Mouse (Mus musculus): Measurements from ENCODE around the gene Arfrp1.

The Arfrp1 gene

GRCm38 (mm10) chr2:181375787-181376186 is 10.6 kb upstream of the Arfrp1 start:
- DNase-seq: no peak

- no peak for DNase-seq
These were observed 4.8 kb upstream of the Arfrp1 start for GRCm38 (mm10) chr2:181370001-181370400.

- DNase-seq: no peak
These were observed 461 bp upstream of the Arfrp1 start for GRCm38 (mm10) chr2:181365655-181366075.

GRCm38 (mm10) chr2:181364487-181364859 is 731 bp downstream of the Arfrp1 start:
- no peak for DNase-seq

- no peak for DNase-seq
These were observed 1.3 kb downstream of the Arfrp1 start for GRCm38 (mm10) chr2:181363946-181364345.

- DNase-seq: no peak
These were observed 8.4 kb downstream of the Arfrp1 start for GRCm38 (mm10) chr2:181356780-181357179.

GRCm38 (mm10) chr2:181342766-181343165 is 22.4 kb downstream of the Arfrp1 start:
- no peak for DNase-seq

- DNase-seq: no peak
These were observed 24.8 kb downstream of the Arfrp1 start for GRCm38 (mm10) chr2:181340426-181340825.

- peak; percentile 37 for DNase-seq
These were observed 31.2 kb downstream of the Arfrp1 start for GRCm38 (mm10) chr2:181334023-181334422.

GRCm38 (mm10) chr2:181332542-181332941 is 32.7 kb downstream of the Arfrp1 start:
- no peak for DNase-seq

- DNase-seq: no peak
These were observed 39.1 kb downstream of the Arfrp1 start for GRCm38 (mm10) chr2:181326098-181326497.

GRCm38 (mm10) chr2:181322136-181322535 is 43.1 kb downstream of the Arfrp1 start:
- no peak for DNase-seq

GRCm38 (mm10) chr2:181320103-181320499 is 45.1 kb downstream of the Arfrp1 start:
- DNase-seq: no peak

- DNase-seq: peak; percentile 78
These were observed 45.7 kb downstream of the Arfrp1 start, which contains the start of gene Rtel1 for GRCm38 (mm10) chr2:181319248-181320102. TSS of gene Rtel1 (plus strand) at chr2:181319739.

GRCm38 (mm10) chr2:181314080-181314810 is 51.0 kb downstream of the Arfrp1 start, which contains the start of gene Stmn3:
TSS of gene Stmn3 (minus strand) at chr2:181314500.
- peak; percentile 78 for DNase-seq

- DNase-seq: peak; percentile 45
These were observed 51.7 kb downstream of the Arfrp1 start for GRCm38 (mm10) chr2:181313344-181314079.

GRCm38 (mm10) chr2:181313006-181313343 is 52.2 kb downstream of the Arfrp1 start:
- no peak for DNase-seq

GRCm38 (mm10) chr2:181312435-181312834 is 52.8 kb downstream of the Arfrp1 start:
- DNase-seq: no peak

Data from right cerebral cortex, postnatal 25 days (tissue).